Mouse (Mus musculus): ENCODE results near the gene Ilf2. TPM values are rescaled to one million over a fixed set of nuclear protein-coding genes. Genes with fewer than 3 reads are reported as not detected.
A peak's percentile ranks its signal among the peaks of the same experiment; 100 is the strongest.

Gene Ilf2
- total RNA-seq, 2 experiments from 2014 or later = 29.3 to 30.1 TPM

- DNase-seq = no peak
Observed at GRCm38 (mm10) chr3:90462579-90462978, 13.3 kb upstream of the Ilf2 start.

GRCm38 (mm10) chr3:90464552-90465080, 11.3 kb upstream of the Ilf2 start:
- peak; percentile 40 to 58 for DNase-seq

DNA sequence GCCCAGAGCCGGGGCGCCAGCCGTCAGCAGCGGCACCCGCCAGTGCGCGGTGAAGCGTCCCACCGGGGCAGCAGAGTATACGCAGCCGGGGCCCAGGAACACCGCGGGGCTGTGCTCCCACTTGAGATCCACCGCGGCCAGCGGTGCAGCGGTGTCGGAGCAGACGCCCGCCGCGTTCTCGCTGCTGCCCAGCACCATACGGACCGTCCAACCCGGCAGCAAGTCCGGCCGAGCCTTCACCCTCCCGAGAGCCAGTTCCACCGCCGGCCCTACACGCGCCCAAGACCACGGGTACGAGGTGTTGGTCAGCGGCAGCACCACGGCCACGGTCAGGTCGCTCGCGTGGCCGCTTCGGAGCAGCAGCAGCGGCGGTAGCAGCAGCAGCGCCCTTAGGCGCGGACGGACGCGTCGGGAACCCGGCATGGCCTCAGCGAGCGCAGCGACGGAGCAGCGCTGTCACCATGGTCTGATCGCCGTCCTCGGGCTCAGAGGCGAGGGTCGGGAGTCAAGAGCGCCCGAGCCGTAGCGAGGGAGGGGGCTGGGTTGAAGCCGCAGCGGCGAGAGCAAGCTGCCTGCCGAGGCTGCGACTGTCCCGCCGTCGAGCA, 10.7 kb upstream of the Ilf2 start:
- DNase-seq = peak in 1 of 2 experiments; percentile 22

- DNase-seq = peak; percentile 67 to 74
Observed at GRCm38 (mm10) chr3:90465686-90466310, 10.1 kb upstream of the Ilf2 start, which contains the start of gene Npr1. Gene Npr1 (minus strand): TSS chr3:90465866.

- peak; percentile 83 for DNase-seq
Observed at GRCm38 (mm10) chr3:90466311-90466766, 9.6 kb upstream of the Ilf2 start.

GRCm38 (mm10) chr3:90467618-90468300, 8.2 kb upstream of the Ilf2 start:
- DNase-seq = no peak

DNA sequence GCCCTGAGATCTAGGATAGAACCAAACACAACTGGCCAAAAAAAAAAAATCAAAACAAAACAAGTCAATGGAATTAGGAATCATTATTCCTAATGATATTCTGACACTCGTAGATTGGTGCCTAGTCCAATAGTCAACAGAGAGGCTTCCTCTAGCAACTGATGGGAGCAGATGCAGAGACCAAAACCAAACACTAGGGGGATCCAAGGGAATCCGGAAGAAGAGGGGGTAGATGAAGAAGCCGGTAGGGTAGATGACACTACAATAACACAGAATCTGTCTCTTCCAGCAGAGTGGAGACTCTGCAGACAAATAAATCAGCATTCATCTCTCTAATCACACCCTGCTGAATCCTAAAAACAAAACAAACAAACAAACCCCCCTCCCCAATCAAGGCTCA, 3.7 kb upstream of the Ilf2 start:
- DNase-seq = peak; percentile 70 to 72

DNA sequence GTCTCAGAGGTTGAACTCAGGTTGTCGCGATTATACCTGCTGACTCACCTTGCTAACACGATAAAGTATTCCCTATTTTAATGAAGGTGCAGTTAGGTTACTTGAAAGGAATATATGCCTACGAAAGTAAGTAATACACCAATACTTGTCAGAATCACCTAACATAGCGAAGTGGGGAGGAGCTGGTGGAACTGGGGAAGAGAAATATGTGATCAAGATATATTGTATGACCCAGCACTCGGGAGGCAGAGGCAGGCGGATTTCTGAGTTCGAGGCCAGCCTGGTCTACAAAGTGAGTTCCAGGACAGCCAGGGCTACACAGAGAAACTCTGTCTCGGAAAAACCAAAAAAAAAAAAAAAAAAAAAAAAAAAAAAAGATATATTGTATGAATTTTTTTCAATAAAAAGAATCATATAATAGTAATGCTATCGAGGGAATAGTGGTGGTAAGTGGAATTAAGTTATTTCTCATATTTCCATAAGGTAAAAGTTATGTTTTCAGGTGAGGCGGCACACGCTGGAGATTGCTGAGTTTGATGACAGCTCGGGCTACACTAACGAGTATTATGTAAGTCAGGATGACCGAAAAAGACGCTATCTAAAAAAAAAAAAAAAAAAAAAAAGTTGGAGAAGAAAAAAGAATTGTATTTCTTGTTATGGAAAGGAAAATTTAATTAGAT, 635 bp upstream of the Ilf2 start:
- DNase-seq = no peak

DNA sequence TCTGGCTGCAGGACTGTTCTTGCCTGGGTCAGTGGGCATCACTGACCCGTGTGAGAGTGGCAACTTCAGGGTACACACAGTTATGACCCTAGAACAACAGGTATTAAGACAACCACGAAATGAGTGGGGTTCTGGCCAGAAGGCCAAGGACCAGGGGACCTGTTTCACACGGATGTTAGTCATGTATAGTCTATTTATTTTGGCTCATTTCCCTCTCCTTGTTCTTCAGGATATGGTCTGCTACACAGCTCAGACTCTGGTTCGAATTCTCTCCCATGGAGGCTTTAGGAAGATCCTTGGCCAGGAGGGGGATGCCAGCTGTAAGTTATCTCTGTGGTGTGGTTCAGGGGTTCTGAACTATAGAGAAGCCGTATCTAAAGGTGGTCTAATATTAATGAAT, 11.1 kb downstream of the Ilf2 start:
- no peak for DNase-seq

DNA sequence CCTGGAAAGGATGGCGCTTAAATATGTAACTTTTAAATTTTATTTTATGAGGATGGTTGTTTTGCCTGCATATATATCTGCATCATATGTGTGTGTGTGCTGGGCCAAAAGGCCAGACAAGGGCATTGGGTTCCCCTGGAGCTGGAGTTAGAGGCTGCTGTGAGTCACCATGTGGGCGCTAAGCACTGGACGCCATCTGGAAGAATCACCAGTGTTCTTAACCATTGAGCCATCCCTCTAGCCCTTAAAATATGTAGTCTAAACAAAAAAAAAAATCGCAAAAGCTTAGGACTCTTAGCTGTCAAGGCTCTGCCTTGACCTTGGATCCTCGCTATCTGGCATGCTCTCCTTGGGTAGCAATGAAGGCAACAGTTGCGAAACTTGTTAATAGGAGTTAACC, 12.7 kb downstream of the Ilf2 start:
- no peak for DNase-seq

DNA sequence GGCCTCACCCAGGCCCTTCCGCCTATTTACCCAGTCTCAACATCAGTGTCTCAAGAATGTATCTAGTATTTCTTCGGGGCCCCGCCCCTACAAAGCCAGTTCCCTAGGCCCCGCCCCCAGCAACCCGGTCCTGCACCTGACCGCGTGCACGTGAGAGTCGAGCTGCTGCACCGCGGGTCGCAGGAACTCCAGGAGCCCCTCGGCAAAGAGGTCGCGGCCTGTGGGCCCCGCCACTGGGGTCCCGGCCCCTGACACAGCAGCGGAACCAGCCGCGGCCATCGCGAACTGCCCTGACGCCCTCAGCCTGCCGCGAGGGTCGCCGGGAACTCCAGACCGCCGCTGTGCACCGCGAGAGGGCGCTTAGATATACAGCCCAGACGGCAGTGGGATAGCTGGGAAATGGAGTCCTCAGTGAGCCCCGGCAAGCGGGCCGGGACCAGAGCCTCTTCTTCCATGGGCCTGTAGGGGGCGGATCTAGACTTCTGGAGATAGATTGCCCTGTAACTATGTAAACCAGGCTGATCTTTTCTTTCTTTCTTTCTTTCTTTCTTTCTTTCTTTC, 14.8 kb downstream of the Ilf2 start, which contains the start of gene Snapin:
TSS of gene Snapin (minus strand) at position 338 of the 561 bp plus-strand sequence.
- DNase-seq = peak; percentile 97

DNA sequence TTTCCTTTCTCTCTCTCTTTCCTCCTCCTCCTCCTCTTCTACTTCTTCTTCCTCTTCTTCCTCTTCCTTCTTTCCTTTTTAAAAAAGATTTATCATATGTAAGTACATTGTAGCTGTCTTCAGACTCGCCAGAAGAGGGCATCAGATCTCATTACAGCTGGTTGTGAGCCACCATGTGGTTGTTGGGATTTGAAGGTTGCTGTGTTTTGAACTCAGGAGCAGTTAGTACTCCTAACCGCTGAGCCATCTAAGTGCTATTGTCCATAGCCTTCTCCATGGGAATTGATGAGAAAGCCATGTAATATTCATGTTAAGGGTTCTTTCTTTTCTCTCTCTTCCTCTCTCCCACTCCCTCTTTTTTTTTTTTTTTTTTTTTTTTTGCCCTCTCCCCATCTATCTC, 15.4 kb downstream of the Ilf2 start:
- DNase-seq = peak; percentile 53 to 61

DNA sequence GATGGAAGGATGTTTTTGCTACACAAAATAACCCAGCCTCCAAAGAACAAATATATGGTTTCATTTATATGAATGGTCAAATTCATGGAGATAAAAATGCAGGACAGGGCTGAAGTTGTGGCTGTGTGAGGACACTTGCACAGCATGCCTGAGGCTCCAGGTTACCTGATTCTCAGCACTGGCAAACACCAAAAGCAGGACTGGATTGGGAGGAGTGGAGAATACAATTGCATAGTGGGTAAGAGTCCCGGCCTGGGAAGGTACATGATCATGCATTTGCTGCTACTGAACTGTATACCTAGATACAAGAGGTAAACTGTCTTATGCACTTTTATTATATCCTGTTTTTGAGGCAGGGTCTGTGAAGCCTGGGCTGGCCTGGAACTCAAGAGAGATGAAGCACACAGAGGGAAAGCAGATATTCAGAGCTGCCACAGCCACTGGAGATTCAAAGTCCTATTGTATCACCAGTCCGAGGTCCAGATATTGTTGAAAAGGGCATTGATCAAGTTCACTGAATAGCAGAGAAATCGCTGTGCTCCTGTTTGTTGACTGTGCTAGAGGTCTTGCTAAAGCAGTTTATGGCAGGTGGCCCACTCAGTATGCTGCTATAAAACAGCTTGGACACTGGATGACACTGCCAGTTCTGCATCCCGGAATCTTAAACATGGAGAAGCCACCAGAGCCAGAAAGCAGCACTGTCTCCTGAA, 18.1 kb downstream of the Ilf2 start:
- DNase-seq = no peak

DNA sequence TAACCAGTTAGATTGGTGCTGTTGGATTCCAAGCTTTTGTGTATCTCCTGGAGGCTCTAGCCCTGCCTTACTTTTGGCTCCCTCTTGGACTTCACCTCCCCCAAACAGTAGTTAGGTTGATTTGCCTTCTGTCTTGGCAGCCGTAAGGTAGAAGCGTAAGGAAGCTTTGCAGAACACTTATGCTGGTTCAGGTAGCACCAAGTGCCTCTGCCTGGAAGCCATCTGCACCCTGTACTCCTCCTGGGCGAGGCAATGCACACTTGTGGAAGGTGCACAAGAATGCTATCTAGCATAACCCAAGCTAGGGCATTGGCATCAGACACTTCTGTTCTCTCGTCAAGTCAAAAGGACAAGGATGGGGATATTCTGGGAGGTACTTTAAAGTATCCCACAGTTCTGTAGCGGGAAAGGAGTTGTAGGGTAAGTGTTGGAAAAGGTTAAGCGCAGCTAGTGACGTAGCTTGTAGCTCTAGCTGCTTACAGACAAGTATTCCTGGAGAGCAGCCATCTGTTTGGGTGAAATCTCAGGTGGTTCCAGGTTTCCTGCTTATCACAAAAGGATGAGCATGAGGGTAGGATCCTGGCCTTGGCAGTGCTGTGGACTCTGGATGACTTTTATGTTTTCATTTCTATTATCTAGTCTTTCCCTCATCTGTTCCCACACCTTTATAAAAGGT, 20.1 kb downstream of the Ilf2 start:
- no peak for DNase-seq

GRCm38 (mm10) chr3:90497597-90497996, 21.7 kb downstream of the Ilf2 start:
- DNase-seq = no peak

DNA sequence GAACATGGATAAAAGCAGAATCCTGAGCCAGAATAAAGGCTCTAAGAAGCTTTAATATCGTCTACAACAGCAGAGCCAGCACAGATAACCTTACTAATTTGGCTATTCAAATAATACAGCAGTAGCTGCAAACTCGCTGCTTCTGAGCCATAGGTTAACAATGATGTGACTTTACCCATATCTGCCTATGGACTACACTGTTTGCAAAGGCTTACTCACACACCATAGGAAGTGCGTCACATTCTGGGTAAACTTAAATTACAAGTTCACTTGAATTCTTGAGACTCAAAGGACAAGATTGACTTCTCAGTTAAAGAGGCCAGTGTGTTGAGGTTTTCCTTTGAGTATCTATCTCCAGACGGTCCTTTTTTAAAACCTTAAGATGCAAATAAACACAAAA, 27.5 kb downstream of the Ilf2 start:
- no peak for DNase-seq

DNA sequence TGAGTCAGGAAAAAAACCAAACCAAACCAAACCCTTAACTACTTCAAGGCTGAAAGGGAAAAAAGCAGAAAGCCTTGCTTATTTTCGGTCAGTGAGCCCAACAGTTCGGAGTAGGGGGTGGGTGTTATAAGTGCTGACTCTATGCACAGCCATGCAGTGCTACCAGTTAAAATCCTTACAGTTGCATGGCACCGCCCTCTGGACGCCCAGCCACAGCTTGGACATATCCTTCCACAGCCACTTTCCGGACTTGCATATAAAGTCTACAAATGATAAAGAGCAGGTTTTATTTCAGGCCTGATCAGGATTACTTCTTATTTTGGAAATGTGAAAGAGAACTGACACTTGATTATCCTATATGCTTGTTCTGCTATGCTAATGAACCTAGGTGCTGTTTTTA, 29.3 kb downstream of the Ilf2 start:
- no peak for DNase-seq

DNA sequence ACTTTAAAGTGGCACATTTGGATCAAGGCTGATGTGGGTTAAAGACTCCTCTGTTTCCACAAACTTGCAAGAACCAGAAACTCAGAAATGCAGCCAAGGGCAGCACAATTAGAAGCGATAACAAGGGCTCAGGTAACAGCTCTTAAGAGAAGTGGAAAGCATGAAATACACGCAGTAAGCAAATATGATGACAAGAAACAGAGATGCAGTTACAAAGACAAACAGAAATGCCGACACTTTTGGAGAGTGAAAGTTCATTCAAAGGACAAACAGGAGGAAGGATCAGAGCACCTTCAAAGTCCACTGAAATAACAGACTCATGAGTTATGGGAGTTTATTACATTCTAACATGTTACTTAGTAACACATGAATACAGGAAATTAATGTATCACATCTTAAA, 30.4 kb downstream of the Ilf2 start:
- no peak for DNase-seq

GRCm38 (mm10) chr3:90508287-90508949, 32.5 kb downstream of the Ilf2 start:
- DNase-seq = no peak

Data from heart, adult 18-20 months (tissue).